Mouse (Mus musculus): Measurements from ENCODE around the gene Stk24. TPM values are rescaled to one million over a fixed set of nuclear protein-coding genes. Genes with fewer than 3 reads are reported as not detected.
A peak's percentile ranks its signal among the peaks of the same experiment; 100 is the strongest.

The Stk24 gene
- polyA plus RNA-seq, 1 experiment from 2014 or later = 47.9 TPM

DNA sequence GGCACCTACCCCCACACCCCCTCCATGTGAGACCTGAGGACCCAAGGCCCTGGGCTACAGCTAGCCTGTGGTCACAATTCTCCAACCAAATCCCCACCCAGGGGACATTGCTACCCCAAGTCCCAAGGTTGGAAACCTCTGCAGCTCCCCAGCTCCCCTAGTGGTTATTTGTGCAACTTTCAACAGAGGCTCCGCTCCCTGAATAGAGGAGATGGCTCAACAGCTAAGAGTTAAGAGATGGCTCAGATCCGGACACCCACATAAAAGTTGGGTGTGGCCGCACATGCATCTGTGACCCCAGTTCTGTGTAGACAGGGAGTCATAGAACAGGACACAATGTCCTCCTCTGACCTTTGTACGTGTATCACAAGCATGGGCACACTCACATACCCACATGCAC is 33.8 kb downstream of the Stk24 start:
- no peaks in the 10 kb centered on the region for H3K9me3 ChIP-seq (replicated peaks; ENCODE audit: control insufficient read depth, low read length)
- DNase-seq (ENCODE audit: low spot score) (peak; percentile 39), ATAC-seq (replicated peaks; ENCODE audit: insufficient number of reproducible peaks, low FRiP score, low TSS enrichment, low read depth) (0 out of 2 replicates have a peak, but pooled peaks have one; percentile 40)
- no peaks in the 10 kb centered on the region; the same call in 1 of the 2 replicates for H3K4me1 ChIP-seq (ENCODE audit: control insufficient read depth, insufficient read depth, low read length)
- H3K4me2 ChIP-seq (ENCODE audit: low read depth, low read length) = no peak overlapping the region
- no peaks in the 10 kb centered on the region for H3K27me3 ChIP-seq (ENCODE audit: control insufficient read depth, insufficient read depth, low read length)
- no peak overlapping the region for H3K9ac ChIP-seq (replicated peaks; ENCODE audit: low read length)
- H3K36me3 ChIP-seq (replicated peaks; ENCODE audit: control insufficient read depth, insufficient read depth, low read depth, low read length) = no peaks in the 10 kb centered on the region
- no peak overlapping the region for H3K27ac ChIP-seq (replicated peaks; ENCODE audit: low read depth, low read length)
- 82% methylated on average over 4 of the region's 4 CpGs for WGBS
- H3K4me3 ChIP-seq (ENCODE audit: low read depth, low read length) = no peak overlapping the region

DNA sequence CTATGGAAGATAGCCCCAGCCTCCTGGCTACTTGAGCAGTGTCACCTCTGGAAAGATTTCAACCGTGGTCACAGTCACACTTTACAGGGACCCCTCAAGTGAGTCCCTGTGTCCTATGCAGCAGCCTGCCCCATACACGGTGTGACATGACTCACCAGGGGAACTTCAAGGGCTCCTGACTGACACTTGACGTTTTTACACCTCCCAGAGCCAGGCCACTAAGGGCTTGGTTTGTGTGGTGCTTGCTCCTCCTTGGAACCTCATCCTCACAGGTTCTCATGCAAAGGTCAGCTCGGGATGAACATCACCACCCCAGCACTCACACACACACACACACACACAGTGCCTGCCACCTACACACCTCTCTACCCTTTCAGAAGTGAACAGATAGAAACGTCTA is 34.9 kb downstream of the Stk24 start:
- Histone ChIP-seq H3K9me3 (replicated peaks; ENCODE audit: control insufficient read depth, low read length) (no peaks in the 10 kb centered on the region), H3K36me3 (replicated peaks; ENCODE audit: control insufficient read depth, insufficient read depth, low read depth, low read length) (no peaks in the 10 kb centered on the region), H3K27ac (replicated peaks; ENCODE audit: low read depth, low read length) (no peak overlapping the region), H3K9ac (replicated peaks; ENCODE audit: low read length) (no peak overlapping the region), H3K4me3 (ENCODE audit: low read depth, low read length) (no peak overlapping the region), H3K27me3 (ENCODE audit: control insufficient read depth, insufficient read depth, low read length) (no peaks in the 10 kb centered on the region), H3K4me2 (ENCODE audit: low read depth, low read length) (no peak overlapping the region), H3K4me1 (ENCODE audit: control insufficient read depth, insufficient read depth, low read length) (no peaks in the 10 kb centered on the region; the same call in 1 of the 2 replicates)
- 74% methylated on average over 5 of the region's 5 CpGs for WGBS
- DNase-seq (ENCODE audit: low spot score) (no peak), ATAC-seq (replicated peaks; ENCODE audit: insufficient number of reproducible peaks, low FRiP score, low TSS enrichment, low read depth) (no peak)

DNA sequence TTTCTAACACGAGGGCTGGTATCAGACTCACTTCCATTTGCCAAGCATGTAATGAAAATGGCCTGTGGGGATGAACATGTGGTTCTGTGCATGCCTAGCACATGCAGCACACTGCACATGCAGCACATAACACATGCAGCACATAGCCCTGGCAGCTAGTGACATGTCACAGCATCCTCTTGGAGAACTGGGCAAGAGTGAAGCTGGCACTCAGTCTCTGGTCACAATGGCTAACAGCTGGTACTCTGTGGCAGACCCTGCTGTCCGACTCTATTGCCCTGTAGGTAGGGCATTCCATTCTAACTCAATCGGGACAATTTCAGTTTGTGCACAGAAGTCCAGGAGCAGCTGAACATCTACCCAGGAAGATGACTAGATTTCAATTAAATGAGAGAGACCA is 36.9 kb downstream of the Stk24 start:
- WGBS = 87% methylated on average over 3 of the region's 3 CpGs
- no peak overlapping the region for H3K9ac ChIP-seq (replicated peaks; ENCODE audit: low read length)
- no peak overlapping the region for H3K4me2 ChIP-seq (ENCODE audit: low read depth, low read length)
- H3K27me3 ChIP-seq (ENCODE audit: control insufficient read depth, insufficient read depth, low read length) = no peaks in the 10 kb centered on the region
- ATAC-seq (replicated peaks; ENCODE audit: insufficient number of reproducible peaks, low FRiP score, low TSS enrichment, low read depth) (no peak), DNase-seq (ENCODE audit: low spot score) (no peak)
- no peaks in the 10 kb centered on the region for H3K9me3 ChIP-seq (replicated peaks; ENCODE audit: control insufficient read depth, low read length)
- no peak overlapping the region for H3K27ac ChIP-seq (replicated peaks; ENCODE audit: low read depth, low read length)
- no peaks in the 10 kb centered on the region; the same call in 1 of the 2 replicates for H3K4me1 ChIP-seq (ENCODE audit: control insufficient read depth, insufficient read depth, low read length)
- no peaks in the 10 kb centered on the region for H3K36me3 ChIP-seq (replicated peaks; ENCODE audit: control insufficient read depth, insufficient read depth, low read depth, low read length)
- H3K4me3 ChIP-seq (ENCODE audit: low read depth, low read length) = no peak overlapping the region

DNA sequence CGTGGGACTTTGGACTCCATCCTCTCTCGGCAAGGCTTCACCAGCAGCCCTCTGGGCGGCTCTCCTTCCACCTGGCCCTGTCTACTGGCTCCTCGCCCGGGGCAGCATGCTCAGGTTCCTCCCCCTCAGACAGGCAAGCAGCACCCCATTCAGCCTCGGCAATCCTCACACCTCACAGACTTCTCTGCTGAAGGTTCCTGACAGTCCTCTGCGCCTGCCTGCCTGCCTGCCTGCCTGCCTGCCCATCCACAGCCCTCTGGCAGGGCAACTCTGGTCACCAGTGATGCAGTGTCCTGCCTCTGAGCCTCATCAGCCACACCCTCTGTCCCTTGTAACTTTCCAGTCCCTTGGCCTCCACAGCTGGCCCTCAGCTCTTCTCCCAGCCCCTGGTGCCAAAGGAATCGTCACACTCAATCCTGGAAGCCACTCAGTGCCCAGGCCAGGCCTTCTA is 39.8 kb downstream of the Stk24 start:
- 0 out of 2 replicates have a peak, but pooled peaks have one; percentile 20 for ATAC-seq (replicated peaks; ENCODE audit: insufficient number of reproducible peaks, low FRiP score, low TSS enrichment, low read depth)
- 80% methylated on average over 8 of the region's 8 CpGs for WGBS

DNA sequence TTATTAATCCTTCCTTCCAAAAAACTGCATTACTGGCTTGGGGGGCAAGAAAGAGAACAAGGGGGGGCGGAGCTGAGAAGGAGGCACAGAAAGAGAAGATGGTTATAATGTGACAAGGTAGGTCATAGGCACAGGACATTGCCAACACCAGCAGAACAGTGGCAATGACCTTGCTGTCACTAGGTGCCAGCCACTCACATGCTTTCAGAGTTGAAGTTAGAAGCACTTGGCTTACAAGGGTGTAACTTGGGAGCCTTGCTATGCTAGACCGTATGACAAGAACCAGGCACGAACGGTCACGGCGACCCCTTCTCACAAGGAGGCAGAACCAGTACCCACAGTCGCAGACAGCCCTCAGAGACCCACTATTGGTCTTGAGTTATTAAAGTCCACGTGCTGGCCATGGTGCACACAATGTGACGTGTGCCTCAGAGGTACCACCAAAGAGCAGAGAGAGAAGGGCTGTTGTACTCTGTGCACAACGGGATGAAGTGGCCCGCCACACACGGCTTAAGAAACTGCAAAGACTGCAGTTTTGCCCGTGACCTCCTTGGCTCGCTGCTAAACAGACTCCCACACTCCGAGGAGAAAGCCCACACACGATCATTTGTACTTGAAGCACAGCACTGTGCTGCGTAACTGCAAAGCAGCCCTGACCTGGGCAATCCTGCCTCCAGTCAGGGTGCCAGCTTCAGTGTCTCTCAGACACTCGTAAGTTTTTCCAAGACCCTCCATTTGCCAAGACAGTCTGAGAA is 40.8 kb downstream of the Stk24 start:
- ATAC-seq (replicated peaks; ENCODE audit: insufficient number of reproducible peaks, low FRiP score, low TSS enrichment, low read depth) = no peak
- Histone ChIP-seq H3K27ac (replicated peaks; ENCODE audit: low read depth, low read length) (no peak overlapping the region), H3K4me1 (ENCODE audit: control insufficient read depth, insufficient read depth, low read length) (no peaks in the 10 kb centered on the region), H3K27me3 (ENCODE audit: control insufficient read depth, insufficient read depth, low read length) (no peaks in the 10 kb centered on the region), H3K4me3 (ENCODE audit: low read depth, low read length) (no peak overlapping the region), H3K9ac (replicated peaks; ENCODE audit: low read length) (no peak overlapping the region), H3K36me3 (replicated peaks; ENCODE audit: control insufficient read depth, insufficient read depth, low read depth, low read length) (no peaks in the 10 kb centered on the region), H3K4me2 (ENCODE audit: low read depth, low read length) (no peak overlapping the region), H3K9me3 (replicated peaks; ENCODE audit: control insufficient read depth, low read length) (no peaks in the 10 kb centered on the region)
- WGBS = 88% methylated on average over 18 of the region's 18 CpGs
- no peak for DNase-seq (ENCODE audit: low spot score)

More for the DNA sequence above, 39.8 kb downstream of the Stk24 start:
- no peak overlapping the region for H3K9ac ChIP-seq (replicated peaks; ENCODE audit: low read length)
- H3K4me3 ChIP-seq (ENCODE audit: low read depth, low read length) = no peak overlapping the region
- no peak for DNase-seq (ENCODE audit: low spot score)
- H3K36me3 ChIP-seq (replicated peaks; ENCODE audit: control insufficient read depth, insufficient read depth, low read depth, low read length) = no peaks in the 10 kb centered on the region
- H3K9me3 ChIP-seq (replicated peaks; ENCODE audit: control insufficient read depth, low read length) = no peaks in the 10 kb centered on the region
- no peak overlapping the region for H3K4me2 ChIP-seq (ENCODE audit: low read depth, low read length)
- H3K27ac ChIP-seq (replicated peaks; ENCODE audit: low read depth, low read length) = no peak overlapping the region
- no peaks in the 10 kb centered on the region for H3K27me3 ChIP-seq (ENCODE audit: control insufficient read depth, insufficient read depth, low read length)
- no peaks in the 10 kb centered on the region; the same call in 1 of the 2 replicates for H3K4me1 ChIP-seq (ENCODE audit: control insufficient read depth, insufficient read depth, low read length)

DNA sequence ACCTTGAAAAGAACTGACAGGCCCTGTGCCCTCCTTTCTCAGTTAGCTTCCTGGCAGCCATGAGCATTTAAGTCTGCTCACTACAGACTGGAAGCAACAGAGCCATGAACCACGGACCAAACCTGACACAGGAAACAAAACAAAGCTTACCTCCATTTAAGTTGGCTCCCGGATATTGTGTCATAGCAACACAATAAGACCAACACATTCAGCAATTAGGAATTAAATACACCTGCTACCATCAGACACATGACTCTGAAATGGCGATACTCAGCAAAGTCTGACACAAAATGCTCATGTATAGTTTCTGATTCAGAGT is 49.8 kb downstream of the Stk24 start:
- Histone ChIP-seq H3K9ac (replicated peaks; ENCODE audit: low read length) (no peak overlapping the region), H3K36me3 (replicated peaks; ENCODE audit: control insufficient read depth, insufficient read depth, low read depth, low read length) (no peaks in the 10 kb centered on the region), H3K4me3 (ENCODE audit: low read depth, low read length) (no peak overlapping the region), H3K4me2 (ENCODE audit: low read depth, low read length) (no peak overlapping the region), H3K27ac (replicated peaks; ENCODE audit: low read depth, low read length) (no peak overlapping the region), H3K9me3 (replicated peaks; ENCODE audit: control insufficient read depth, low read length) (no peaks in the 10 kb centered on the region), H3K4me1 (ENCODE audit: control insufficient read depth, insufficient read depth, low read length) (no peaks in the 10 kb centered on the region), H3K27me3 (ENCODE audit: control insufficient read depth, insufficient read depth, low read length) (no peaks in the 10 kb centered on the region)
- no peak for ATAC-seq (replicated peaks; ENCODE audit: insufficient number of reproducible peaks, low FRiP score, low TSS enrichment, low read depth)
- DNase-seq (ENCODE audit: low spot score) = no peak
- WGBS = 80% methylated on average over 3 of the region's 3 CpGs

DNA sequence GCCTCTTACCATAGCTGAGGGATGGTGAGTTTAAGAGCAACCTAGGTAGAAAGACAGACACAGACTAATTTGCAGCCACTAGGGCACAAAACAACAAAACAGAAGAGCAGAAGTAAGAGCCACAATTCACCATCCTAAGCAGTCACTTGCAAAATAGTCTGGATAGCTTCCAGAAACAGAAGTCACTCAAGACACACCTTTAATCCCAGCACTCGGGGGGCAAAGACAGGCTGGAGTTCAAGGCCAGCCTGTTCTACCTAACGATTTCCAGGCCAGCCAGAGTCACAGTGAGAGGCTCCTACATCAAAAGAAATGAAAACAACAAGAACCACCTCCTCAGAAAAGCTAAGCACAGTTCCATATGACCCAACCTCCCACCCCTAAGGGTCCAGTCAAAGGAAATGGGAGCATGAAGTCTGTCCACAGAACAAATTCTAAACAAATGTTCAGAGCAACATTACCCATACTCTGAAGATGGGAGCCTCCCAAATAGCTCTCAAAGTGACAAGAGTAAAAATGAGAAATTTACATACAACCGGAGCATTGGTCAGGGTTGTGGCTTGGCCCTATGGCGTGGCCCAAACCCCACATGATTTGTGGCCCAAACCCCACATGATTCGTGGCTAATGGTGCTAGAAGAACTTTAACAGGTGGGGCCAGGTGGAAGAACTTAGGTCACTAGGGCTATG is 50.3 kb downstream of the Stk24 start:
- DNase-seq (ENCODE audit: low spot score) (no peak), ATAC-seq (replicated peaks; ENCODE audit: insufficient number of reproducible peaks, low FRiP score, low TSS enrichment, low read depth) (no peak)
- H3K27ac ChIP-seq (replicated peaks; ENCODE audit: low read depth, low read length) = no peak overlapping the region
- no peak overlapping the region for H3K9ac ChIP-seq (replicated peaks; ENCODE audit: low read length)
- H3K4me3 ChIP-seq (ENCODE audit: low read depth, low read length) = no peak overlapping the region
- 68% methylated on average over 5 of the region's 5 CpGs for WGBS
- no peaks in the 10 kb centered on the region for H3K27me3 ChIP-seq (ENCODE audit: control insufficient read depth, insufficient read depth, low read length)
- no peaks in the 10 kb centered on the region for H3K36me3 ChIP-seq (replicated peaks; ENCODE audit: control insufficient read depth, insufficient read depth, low read depth, low read length)
- H3K9me3 ChIP-seq (replicated peaks; ENCODE audit: control insufficient read depth, low read length) = no peaks in the 10 kb centered on the region
- H3K4me2 ChIP-seq (ENCODE audit: low read depth, low read length) = no peak overlapping the region
- H3K4me1 ChIP-seq (ENCODE audit: control insufficient read depth, insufficient read depth, low read length) = no peaks in the 10 kb centered on the region

DNA sequence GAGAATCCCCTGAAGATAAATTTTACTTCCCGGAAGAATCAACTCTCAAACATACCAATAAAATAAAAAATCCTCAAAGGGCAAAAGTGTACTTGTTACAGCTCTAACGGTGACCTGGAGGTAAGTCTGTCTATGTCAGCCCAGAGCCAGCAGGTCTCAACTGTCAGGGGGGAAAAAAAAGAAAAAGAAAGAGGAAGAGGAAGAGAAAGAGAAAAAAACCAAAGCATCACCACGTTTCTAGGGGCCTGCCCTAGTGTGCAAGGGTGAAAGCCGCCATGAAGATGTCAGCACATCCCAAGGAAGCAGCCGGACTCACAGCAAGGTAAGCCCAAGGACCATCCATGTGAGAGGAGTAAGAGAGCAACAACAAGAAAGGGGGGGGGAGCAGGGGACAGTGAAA is 50.9 kb downstream of the Stk24 start:
- Histone ChIP-seq H3K9ac (replicated peaks; ENCODE audit: low read length) (no peak overlapping the region), H3K27me3 (ENCODE audit: control insufficient read depth, insufficient read depth, low read length) (no peaks in the 10 kb centered on the region), H3K27ac (replicated peaks; ENCODE audit: low read depth, low read length) (no peak overlapping the region), H3K9me3 (replicated peaks; ENCODE audit: control insufficient read depth, low read length) (no peaks in the 10 kb centered on the region), H3K4me1 (ENCODE audit: control insufficient read depth, insufficient read depth, low read length) (no peaks in the 10 kb centered on the region), H3K4me2 (ENCODE audit: low read depth, low read length) (no peak overlapping the region), H3K4me3 (ENCODE audit: low read depth, low read length) (no peak overlapping the region), H3K36me3 (replicated peaks; ENCODE audit: control insufficient read depth, insufficient read depth, low read depth, low read length) (no peaks in the 10 kb centered on the region)
- WGBS = 83% methylated on average over 5 of the region's 5 CpGs
- DNase-seq (ENCODE audit: low spot score) (no peak), ATAC-seq (replicated peaks; ENCODE audit: insufficient number of reproducible peaks, low FRiP score, low TSS enrichment, low read depth) (no peak)

Data from embryonic facial prominence, embryonic 11.5 days (tissue).